Mouse (Mus musculus): ENCODE results near the gene Atp8b5. TPM values are rescaled to one million over a fixed set of nuclear protein-coding genes. Genes with fewer than 3 reads are reported as not detected.
A peak's percentile ranks its signal among the peaks of the same experiment; 100 is the strongest.

Atp8b5 gene
- polyA plus RNA-seq, 2 experiments: 0.06 TPM; not detected in 1

DNA sequence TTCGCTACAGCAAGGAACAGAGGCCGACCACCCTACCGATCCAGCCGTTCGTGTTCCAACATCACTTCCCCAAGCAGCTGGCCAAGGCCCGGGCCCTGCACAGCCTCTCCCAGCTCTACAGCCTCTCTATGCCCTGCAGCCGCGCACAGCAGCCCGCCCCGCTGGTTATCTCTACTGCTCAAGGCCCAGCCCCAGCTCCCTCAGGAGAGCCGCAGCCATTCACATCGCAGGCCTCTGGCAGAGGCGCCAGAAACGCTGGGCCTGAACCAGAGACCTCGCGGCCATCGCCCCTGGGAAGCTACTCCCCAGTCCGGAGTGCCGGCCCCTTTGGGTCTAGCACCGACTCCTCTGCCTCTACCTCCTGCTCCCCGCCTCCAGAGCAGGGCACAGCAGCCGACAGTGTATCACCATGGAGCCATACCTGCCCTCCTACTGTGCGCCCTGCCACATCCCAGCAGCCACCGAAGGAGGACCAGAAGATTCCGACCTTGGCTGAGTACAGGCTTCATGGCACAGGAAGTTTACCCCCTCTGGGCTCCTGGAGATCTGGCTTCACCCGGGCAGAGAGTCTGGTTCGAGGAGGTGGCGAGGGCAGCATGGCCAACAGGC, 154.8 kb downstream of the Atp8b5 start:
- TF ChIP-seq CTCF (IDR thresholded peaks at IDR 0.05; ENCODE audit: low read depth): no peak
- TF ChIP-seq EP300 (IDR thresholded peaks at IDR 0.05; ENCODE audit: low read depth): no peak
- H3K4me1 ChIP-seq (replicated peaks; ENCODE audit: control insufficient read depth in 2 of 2, insufficient read depth in 2 of 2, low read length in 1 of 2): peaks cover 0 to 10% of the 10 kb centered on the region in 2 experiments; a peak in 2 of 4 replicates
- no peak overlapping the region for H3K4me2 ChIP-seq (ENCODE audit: low read depth)
- no peak overlapping the region for H3K9ac ChIP-seq (replicated peaks)
- H3K4me3 ChIP-seq (ENCODE audit: insufficient read depth in 1 of 2, low read depth in 2 of 2, low read length in 2 of 2): no peak overlapping the region
- WGBS (ENCODE audit: insufficient replicate concordance): 56% methylated on average over 28 of the region's 28 CpGs
- H3K9me3 ChIP-seq (ENCODE audit: control insufficient read depth, low read length): no peaks in the 10 kb centered on the region
- DNase-seq (ENCODE audit: low read depth in 3 of 3, low spot score in 3 of 3) (no peak), ATAC-seq (ENCODE audit: insufficient read depth) (0 out of 2 replicates have a peak, but pooled peaks have one; percentile 47)
- peaks cover 17% of the 10 kb centered on the region for H3K27me3 ChIP-seq (ENCODE audit: control insufficient read depth, insufficient read depth, low read length)
- H3K36me3 ChIP-seq (replicated peaks; ENCODE audit: control insufficient read depth, insufficient read depth, low read depth): no peaks in the 10 kb centered on the region
- H3K27ac ChIP-seq: no peak overlapping the region

Other genes with a start within 250 kb of the Atp8b5 start
- gene Pigo, start 241.3 kb upstream of the Atp8b5 start, polyA plus RNA-seq (2012; rRNA removed): 9.2 and 10.4 TPM in 2 replicates
- 8.3 and 11.0 TPM in 2 replicates for gene Pigo, start 241.3 kb upstream of the Atp8b5 start, polyA plus RNA-seq (2014; fragmentation: Nextera tagmentation; extraction: Ambion mirVana)
- 55.8 and 83.2 TPM in 2 replicates for gene Stoml2, start 235.4 kb upstream of the Atp8b5 start, polyA plus RNA-seq (2012; rRNA removed)
- gene Stoml2, start 235.4 kb upstream of the Atp8b5 start, polyA plus RNA-seq (2014; fragmentation: Nextera tagmentation; extraction: Ambion mirVana): 200 and 229 TPM in 2 replicates
- 22.2 and 25.8 TPM in 2 replicates for gene Fam214b, start 220.9 kb upstream of the Atp8b5 start, polyA plus RNA-seq (2012; rRNA removed)
- 16.9 and 20.9 TPM in 2 replicates for gene Fam214b, start 220.9 kb upstream of the Atp8b5 start, polyA plus RNA-seq (2014; fragmentation: Nextera tagmentation; extraction: Ambion mirVana)
- 0.59 and 0.73 TPM in 2 replicates for gene Unc13b, start 208.2 kb upstream of the Atp8b5 start, polyA plus RNA-seq (2012; rRNA removed)
- 0.19 and 0.37 TPM in 2 replicates for gene Unc13b, start 208.2 kb upstream of the Atp8b5 start, polyA plus RNA-seq (2014; fragmentation: Nextera tagmentation; extraction: Ambion mirVana)
- 0.50 and 0.81 TPM in 2 replicates for gene Rusc2, start 114.8 kb downstream of the Atp8b5 start, polyA plus RNA-seq (2012; rRNA removed)
- gene Rusc2, start 114.8 kb downstream of the Atp8b5 start, polyA plus RNA-seq (2014; fragmentation: Nextera tagmentation; extraction: Ambion mirVana): 0.28 and 0.81 TPM in 2 replicates
- gene Fam166b, start 162.0 kb downstream of the Atp8b5 start, polyA plus RNA-seq (2012; rRNA removed): not detected in 2 replicates
- gene Fam166b, start 162.0 kb downstream of the Atp8b5 start, polyA plus RNA-seq (2014; fragmentation: Nextera tagmentation; extraction: Ambion mirVana): not detected in 2 replicates
- gene Tesk1, start 174.8 kb downstream of the Atp8b5 start, polyA plus RNA-seq (2012; rRNA removed): 3.3 and 4.0 TPM in 2 replicates
- 0.65 and 1.2 TPM in 2 replicates for gene Tesk1, start 174.8 kb downstream of the Atp8b5 start, polyA plus RNA-seq (2014; fragmentation: Nextera tagmentation; extraction: Ambion mirVana)
- gene Cd72, start 187.5 kb downstream of the Atp8b5 start, polyA plus RNA-seq (2012; rRNA removed): 0.11 and 0.31 TPM in 2 replicates
- 0.74 and 0.95 TPM in 2 replicates for gene Cd72, start 187.5 kb downstream of the Atp8b5 start, polyA plus RNA-seq (2014; fragmentation: Nextera tagmentation; extraction: Ambion mirVana)
- gene Sit1, start 216.6 kb downstream of the Atp8b5 start, polyA plus RNA-seq (2012; rRNA removed): 0.04 TPM in 1 of 2 replicates, not detected in the other
- not detected in 2 replicates for gene Sit1, start 216.6 kb downstream of the Atp8b5 start, polyA plus RNA-seq (2014; fragmentation: Nextera tagmentation; extraction: Ambion mirVana)
- 11.8 and 27.6 TPM in 2 replicates for gene Ccdc107, start 225.7 kb downstream of the Atp8b5 start, polyA plus RNA-seq (2012; rRNA removed)
- 32.1 and 36.7 TPM in 2 replicates for gene Ccdc107, start 225.7 kb downstream of the Atp8b5 start, polyA plus RNA-seq (2014; fragmentation: Nextera tagmentation; extraction: Ambion mirVana)
- 37.5 and 42.5 TPM in 2 replicates for gene Arhgef39, start 232.5 kb downstream of the Atp8b5 start, polyA plus RNA-seq (2012; rRNA removed)
- gene Arhgef39, start 232.5 kb downstream of the Atp8b5 start, polyA plus RNA-seq (2014; fragmentation: Nextera tagmentation; extraction: Ambion mirVana): 23.4 and 24.7 TPM in 2 replicates
- gene Car9, start 239.8 kb downstream of the Atp8b5 start, polyA plus RNA-seq (2012; rRNA removed): 0.75 and 0.84 TPM in 2 replicates
- gene Car9, start 239.8 kb downstream of the Atp8b5 start, polyA plus RNA-seq (2014; fragmentation: Nextera tagmentation; extraction: Ambion mirVana): 0.32 and 0.59 TPM in 2 replicates

Data from liver, embryonic 14.5 days (tissue).